Mouse (Mus musculus) embryonic fibroblast, embryonic 13.5 days (primary cell): Measurements from ENCODE around the gene Hs6st1.

Experiments
- CTCF ChIP-seq: IDR thresholded peaks from 2 replicates; pipeline ENCODE4 v1.5.1; 2011; ENCODE audit warnings: mild to moderate bottlenecking, control low read depth, low read length, moderate library complexity, borderline replicate concordance; ENCODE audit not compliant: insufficient read depth
- POLR2A ChIP-seq: IDR thresholded peaks from 2 replicates; pipeline ENCODE4 v1.6.1; 2011; ENCODE audit warnings: low read depth, mild to moderate bottlenecking, control low read depth, low read length, moderate library complexity

DNA sequence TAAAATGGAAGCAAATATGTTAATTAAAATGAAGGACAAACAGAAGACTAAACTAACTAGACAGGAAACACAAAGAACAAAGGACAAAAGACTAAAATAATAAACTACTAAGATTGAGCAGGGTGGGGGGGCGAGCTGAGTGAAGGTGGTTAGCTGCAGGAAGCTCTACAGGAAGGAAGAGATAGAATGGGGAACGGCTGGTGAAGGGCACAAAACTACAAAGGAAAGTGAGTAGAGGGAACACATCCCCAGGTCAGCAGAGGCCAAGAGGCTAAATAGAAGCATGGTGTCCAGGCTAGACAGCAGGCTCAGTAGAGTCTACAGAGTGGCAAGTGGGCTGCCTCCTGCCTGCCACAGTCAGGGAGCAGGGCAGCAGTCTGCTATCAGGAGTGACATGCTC lies 80.6 kb downstream of the Hs6st1 start:
- TF ChIP-seq CTCF: no peak
- no peak for TF ChIP-seq POLR2A
